Mouse (Mus musculus) thymus, postnatal 25 days (tissue): ENCODE data around the gene Gm29094.
"Not testable (repeated sequence)": the region's sequence is repeated elsewhere in the genome, so short reads cannot be mapped to it uniquely, and the experiment has no call there.

Experiments used
- DNase-seq: peaks from one replicate; pipeline ENCODE4 v3.0.0; 2022

Gene Gm29094

DNA sequence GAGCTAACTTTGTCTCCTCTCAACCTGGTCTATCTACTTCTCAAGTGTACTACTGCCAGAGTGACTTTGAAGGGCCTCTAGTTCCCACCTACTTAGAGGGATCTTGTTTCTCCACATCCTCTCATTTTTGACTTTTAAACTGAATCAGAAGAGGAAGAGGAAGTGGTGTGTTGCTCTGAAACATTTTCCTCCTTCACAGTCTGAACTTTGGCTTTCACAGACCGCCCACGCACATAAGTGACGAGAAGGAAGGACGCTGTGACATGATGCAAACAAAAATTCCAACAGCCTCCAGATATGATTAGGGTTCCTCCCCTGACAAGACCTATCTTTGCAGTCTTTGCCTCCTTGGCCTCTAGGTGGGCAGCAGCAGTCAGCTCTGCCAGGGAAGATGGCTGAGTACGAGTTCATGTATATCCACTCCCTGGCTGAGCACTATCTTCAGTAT is at the start of gene Gm29094, which contains the start of gene Bcl2a1b:
Gm29094 (plus strand) TSS at position 411 of the 448 bp plus-strand sequence.
Bcl2a1b (plus strand) TSS at position 241 of the 448 bp plus-strand sequence.
- DNase-seq = peak; percentile 54

DNA sequence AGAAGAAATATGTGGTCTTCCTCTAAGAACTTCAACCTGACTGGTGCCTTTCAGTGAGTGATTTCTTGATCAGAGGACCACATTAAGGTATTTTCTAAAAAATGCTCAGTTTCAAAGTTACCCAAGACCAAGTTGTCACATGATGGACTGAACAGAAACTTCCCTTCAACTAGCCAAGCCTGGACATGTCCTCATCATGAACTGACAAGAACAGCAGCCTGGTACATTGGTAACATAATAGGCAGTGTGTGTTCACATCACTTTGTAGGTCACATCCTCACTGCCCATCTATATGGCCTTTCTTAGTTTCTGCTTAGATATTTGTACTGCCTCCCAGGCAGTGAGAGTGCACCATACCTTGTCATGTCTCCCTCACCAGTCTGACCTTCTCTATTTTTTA is 26.6 kb upstream of the Gm29094 start:
- not testable (repeated sequence) for DNase-seq

GRCm38 (mm10) chr9:89178833-89179232 is 20.3 kb upstream of the Gm29094 start:
- peak; percentile 77 for DNase-seq

- DNase-seq = not testable (repeated sequence)
Measured at GRCm38 (mm10) chr9:89179469-89179868, 19.7 kb upstream of the Gm29094 start.

DNA sequence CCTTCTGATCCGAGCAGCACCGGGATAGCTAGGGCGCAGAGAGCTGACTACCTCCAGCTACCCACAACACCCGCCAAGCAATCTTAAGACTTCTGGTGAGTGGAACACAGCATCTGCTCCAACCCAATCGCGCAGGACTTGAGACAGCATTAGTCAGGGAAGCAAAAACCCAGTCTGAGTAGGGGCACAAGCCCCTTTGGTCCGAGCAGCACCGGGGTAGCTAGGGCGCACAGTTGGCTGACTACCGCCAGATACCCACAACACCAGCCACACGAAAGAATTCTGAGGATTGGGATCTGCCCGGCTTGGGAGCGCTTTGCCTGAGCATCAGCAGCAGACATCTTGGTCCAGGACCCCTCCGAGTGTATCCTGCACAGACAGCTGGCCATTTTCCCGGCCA is 12.2 kb upstream of the Gm29094 start:
- not testable (repeated sequence) for DNase-seq

DNA sequence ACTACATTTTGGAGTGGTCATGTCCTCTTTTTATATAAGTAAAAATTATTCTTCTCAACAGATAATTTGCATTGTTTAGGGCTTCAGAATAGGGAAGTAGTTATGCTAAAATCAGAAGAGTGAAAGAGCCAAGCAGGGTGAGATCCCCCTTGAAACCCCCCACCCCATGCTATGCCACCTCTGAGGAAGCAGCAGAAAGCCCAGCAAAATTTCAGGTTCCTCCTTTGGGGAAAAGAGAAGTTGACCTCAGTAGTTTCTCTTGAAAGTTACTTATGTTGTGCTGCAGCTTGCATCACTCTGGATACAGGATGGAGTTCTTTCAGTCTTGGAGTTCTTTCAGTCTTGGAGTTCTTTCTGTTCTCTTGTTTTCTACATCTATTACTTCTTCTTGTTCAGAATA is 3.7 kb upstream of the Gm29094 start:
- not testable (repeated sequence) for DNase-seq

- not testable (repeated sequence) for DNase-seq
Measured at GRCm38 (mm10) chr9:89197509-89197908, 1.7 kb upstream of the Gm29094 start.

GRCm38 (mm10) chr9:89198349-89198748 is 830 bp upstream of the Gm29094 start:
- not testable (repeated sequence) for DNase-seq

DNA sequence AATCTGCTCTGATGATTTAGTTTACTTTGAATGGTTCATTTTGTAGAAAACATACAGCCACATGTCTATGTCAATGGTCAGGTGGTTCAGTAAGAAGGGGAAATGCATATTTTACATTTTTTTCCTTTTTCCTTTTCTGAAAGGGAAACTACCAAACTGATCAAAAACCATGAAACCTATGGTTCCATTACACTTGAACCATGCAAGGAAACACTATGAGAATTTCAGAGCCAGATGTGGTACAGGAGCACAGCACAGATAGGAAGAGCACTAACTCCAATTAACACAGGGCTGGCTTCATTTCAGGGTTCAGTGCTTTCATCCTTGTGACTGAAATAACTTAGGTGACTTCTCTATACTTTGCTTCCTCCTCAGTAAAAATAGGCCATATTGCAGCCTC is 3.1 kb downstream of the Gm29094 start:
- not testable (repeated sequence) for DNase-seq

- DNase-seq = not testable (repeated sequence)
Measured at GRCm38 (mm10) chr9:89208939-89209338, 9.8 kb downstream of the Gm29094 start.

- DNase-seq = not testable (repeated sequence)
Measured at GRCm38 (mm10) chr9:89210353-89211064, 11.3 kb downstream of the Gm29094 start, which contains the start of gene Mthfs. TSS of gene Mthfs (plus strand) at chr9:89210676.

DNA sequence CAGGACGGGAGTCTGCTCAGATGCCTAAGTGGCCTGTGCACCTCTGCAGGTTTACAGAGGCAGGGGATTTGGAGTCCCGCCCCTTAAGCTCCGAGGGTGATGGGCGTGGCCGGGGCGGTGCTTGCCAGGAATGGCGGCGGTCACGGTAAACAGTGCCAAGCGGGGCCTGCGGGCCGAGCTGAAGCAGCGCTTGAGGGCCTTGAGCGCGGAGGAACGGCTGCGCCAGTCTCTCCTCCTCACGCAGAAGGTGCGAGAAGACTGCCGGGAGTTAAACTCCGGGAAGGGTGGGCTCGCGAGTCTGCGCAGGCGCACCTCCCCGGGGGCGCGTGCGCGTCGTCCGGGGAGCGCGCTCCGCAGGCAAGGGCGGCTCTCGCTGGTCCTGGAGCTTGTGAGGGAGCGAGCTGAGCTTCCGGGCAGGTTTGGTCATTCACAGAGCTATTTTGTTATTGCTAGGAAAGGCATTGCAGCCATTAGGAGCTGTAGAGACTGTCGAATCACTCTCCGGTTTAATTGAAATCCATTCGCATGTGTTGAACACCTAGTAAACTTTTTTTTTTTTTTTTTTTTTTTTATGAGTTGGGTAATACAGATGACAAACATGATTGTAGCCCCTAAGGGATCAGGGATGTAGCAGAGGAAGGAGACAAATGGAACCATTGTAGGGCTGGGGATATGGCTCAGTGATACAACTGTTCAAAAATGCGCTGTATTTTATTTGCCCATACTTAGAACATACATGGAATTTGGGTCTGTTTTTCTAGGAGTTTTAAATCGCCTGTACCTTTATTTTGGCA is 12.1 kb downstream of the Gm29094 start:
- DNase-seq = peak; percentile 89

DNA sequence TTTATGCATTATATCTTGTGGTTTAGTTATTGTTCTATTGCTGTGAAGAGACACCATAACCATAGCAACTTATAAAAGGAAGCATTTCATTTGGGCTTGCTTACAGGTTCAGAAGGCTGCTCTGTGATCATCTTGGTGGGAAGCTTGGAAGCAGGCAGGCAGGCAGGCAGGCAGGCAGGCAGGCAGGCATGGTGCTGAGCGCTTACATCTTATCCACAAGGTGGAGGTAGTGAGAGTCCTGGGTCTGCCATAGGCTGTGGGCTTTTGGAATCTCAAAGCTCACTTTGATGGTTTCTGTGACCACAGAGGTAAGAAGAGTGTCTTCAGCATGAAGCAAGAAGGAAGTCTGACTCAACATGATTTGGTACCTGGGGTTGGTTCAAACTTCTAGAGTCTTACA is 13.2 kb downstream of the Gm29094 start:
- peak; percentile 74 for DNase-seq

DNA sequence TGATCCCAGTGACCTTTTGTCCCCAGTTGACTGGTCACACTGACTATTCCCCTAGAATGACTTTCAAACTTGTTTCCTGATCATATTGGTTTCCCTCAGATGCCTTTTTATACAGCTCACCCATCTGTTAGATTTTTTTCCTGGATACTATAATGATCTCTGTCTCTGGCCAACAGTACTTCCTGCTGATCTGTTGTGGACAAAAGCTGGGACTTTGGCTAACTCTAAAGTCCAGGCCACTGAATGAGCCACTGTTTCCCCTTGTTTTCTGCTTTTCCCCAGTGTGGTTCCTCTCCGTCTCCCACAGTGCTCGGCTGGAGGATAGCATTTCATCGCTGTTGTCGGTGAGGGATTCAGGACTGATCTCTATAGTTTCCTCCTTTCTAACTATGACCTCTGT is 19.0 kb downstream of the Gm29094 start:
- not testable (repeated sequence) for DNase-seq

DNA sequence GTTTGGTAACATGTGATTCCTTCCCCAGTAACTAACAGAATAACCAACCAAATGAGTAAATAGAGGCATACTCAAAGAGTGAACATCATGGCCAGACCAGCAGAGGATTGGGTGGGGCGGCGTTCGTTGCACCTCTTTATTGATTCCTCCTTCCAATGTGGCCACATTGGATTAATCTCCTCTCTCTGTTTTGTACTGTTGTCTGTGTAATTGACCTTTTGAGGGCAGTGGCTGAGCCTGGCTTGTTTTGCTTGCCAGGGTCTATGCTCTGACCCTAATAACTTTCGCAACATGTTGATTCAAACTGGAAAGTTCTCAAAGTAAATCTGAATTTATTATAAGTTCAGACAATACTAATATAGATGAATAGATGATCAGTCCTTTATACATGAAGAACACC is 20.5 kb downstream of the Gm29094 start:
- DNase-seq = not testable (repeated sequence)

- not testable (repeated sequence) for DNase-seq
Measured at GRCm38 (mm10) chr9:89220704-89221287, 21.6 kb downstream of the Gm29094 start.

DNA sequence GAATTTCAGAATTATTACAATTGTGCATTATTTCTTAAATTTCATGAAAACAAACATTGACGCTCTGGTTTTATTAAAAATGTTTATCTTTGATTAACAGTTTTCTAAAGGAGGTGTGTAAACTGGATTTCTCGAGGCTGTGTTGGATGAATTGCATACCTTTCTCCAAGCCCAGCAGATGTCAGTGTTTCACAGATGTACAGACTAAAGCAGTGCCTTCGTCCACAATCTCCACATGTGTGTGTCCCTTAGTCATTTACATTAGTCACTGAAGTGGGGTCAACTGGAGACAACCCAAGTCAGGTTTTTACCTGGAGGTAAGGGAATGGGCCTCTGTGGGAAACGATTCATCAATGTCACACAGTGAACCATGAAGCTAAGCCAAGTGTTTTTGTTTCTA is 26.9 kb downstream of the Gm29094 start:
- DNase-seq = no peak

GRCm38 (mm10) chr9:89228122-89228521 is 28.9 kb downstream of the Gm29094 start:
- no peak for DNase-seq

DNA sequence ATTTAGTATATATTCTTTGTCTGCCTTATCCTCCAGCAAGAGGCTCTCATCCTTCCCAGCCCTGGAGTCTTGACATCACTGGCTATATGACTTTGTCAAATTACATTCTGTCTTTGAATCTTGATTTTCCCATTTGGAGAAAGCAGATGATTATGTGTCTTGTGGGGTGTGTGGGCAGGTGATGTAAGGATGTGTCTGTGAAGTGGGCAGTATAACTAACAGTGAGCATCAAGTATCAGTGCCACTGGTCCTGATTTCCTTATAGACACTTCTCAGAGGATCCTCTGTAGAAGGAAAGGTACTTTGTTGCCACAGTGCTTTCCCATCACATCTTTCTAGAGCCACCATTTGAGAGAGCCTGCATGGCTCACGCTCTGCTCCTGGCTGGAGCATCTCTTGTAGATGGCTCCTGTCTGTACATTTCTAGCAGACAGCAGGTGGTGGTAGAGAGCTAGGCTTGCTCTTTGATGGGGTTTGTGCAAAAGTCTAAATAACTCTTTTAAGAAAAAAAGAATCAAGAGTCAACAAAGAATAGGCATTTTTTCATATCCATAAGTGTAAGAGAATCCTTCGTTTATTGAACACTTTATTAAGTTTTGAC is 31.8 kb downstream of the Gm29094 start:
- peak; percentile 38 for DNase-seq

- DNase-seq = not testable (repeated sequence)
Measured at GRCm38 (mm10) chr9:89237131-89237530, 38.0 kb downstream of the Gm29094 start.

DNA sequence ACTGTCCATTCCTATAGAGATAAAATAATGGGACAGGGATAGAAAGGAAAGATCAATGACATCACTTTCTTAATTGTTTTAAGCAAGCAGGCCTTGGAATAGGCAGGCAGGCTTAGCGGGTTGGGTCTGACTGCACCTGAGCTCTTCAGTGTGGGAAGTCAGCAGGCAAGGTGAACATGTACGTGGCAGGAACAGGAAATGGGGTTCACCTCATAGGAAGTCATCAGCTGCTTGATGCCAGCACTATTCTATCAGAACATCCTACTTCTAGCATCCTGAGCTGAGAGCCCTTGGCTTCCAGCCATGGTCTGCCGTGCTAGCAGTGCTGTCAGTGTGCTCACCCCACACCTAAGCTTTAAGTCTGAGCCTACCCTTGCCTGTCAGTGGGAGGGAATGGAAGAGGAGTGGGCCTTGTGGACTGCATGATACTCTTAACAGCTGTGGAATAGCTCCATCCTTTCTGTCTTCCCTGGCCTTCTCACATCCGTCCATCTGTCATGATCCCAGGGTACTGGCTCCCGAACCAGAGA is 39.9 kb downstream of the Gm29094 start:
- DNase-seq = not testable (repeated sequence)

- DNase-seq = not testable (repeated sequence)
Measured at GRCm38 (mm10) chr9:89240516-89241019, 41.4 kb downstream of the Gm29094 start.
